Mouse (Mus musculus) kidney, embryonic 16.5 days (tissue): ENCODE data around the gene Adss. TPM values are rescaled to one million over a fixed set of nuclear protein-coding genes. Genes with fewer than 3 reads are reported as not detected.

Source experiments
- ATAC-seq: fragments of 200-750 bp; cut with Nextera tagmentation; 2 replicates; pipeline ENCODE4 v1.8.0; 2017; ENCODE audit warnings: moderate TSS enrichment; ENCODE audit not compliant: low FRiP score, low TSS enrichment
- H3K27ac ChIP-seq: fragments of 300-500 bp; sonication (generic); 2 replicates; pipeline ENCODE4 v1.5.1; 2014; ENCODE audit warnings: low read length
- H3K27me3 ChIP-seq: fragments of 300-500 bp; sonication (generic); 2 replicates; pipeline ENCODE4 v1.6.1; 2014; ENCODE audit warnings: low read length, control low read depth, mixed read lengths; ENCODE audit not compliant: insufficient read depth
- H3K36me3 ChIP-seq: fragments of 300-500 bp; sonication (generic); 2 replicates; pipeline ENCODE4 v1.6.1; 2014; ENCODE audit warnings: low read length, control low read depth, mixed read lengths; ENCODE audit not compliant: insufficient read depth
- H3K4me1 ChIP-seq: fragments of 300-500 bp; sonication (generic); 2 replicates; pipeline ENCODE4 v1.6.1; 2014; ENCODE audit warnings: low read length, control low read depth, mixed read lengths; ENCODE audit not compliant: insufficient read depth
- H3K4me2 ChIP-seq: fragments of 300-500 bp; sonication (generic); replicated peaks from 2 replicates; pipeline ENCODE4 v1.6.1; 2014; ENCODE audit warnings: low read depth, low read length
- H3K4me3 ChIP-seq: fragments of 300-500 bp; sonication (generic); 2 replicates; pipeline ENCODE4 v1.5.1; 2014; ENCODE audit warnings: mild to moderate bottlenecking, low read length
- H3K9ac ChIP-seq: fragments of 300-500 bp; sonication (generic); replicated peaks from 2 replicates; pipeline ENCODE4 v1.6.1; 2014; ENCODE audit warnings: low read length
- H3K9me3 ChIP-seq: fragments of 300-500 bp; sonication (generic); 2 replicates; pipeline ENCODE4 v1.6.1; 2016; ENCODE audit warnings: low read length, control low read depth
- WGBS: fragments of 180-500 bp; shearing (Covaris S2); extraction: QIAGEN DNeasy Blood & Tissue Kit; methylation state at CpG from one replicate; pipeline ENCODE4 v1.1.7; 2014; 5-methylcytosine and 5-hydroxymethylcytosine counted together
- polyA plus RNA-seq: library from polyadenylated mRNA; unstranded; fragments of >200 nt; fragmentation: Nextera tagmentation; extraction: Ambion mirVana; gene quantifications from 2 replicates; pipeline ENCODE4 v1.2.1, GENCODE M21; 2015

The Adss gene
- polyA plus RNA-seq, 1 experiment from 2014 or later: 50.6 TPM

DNA sequence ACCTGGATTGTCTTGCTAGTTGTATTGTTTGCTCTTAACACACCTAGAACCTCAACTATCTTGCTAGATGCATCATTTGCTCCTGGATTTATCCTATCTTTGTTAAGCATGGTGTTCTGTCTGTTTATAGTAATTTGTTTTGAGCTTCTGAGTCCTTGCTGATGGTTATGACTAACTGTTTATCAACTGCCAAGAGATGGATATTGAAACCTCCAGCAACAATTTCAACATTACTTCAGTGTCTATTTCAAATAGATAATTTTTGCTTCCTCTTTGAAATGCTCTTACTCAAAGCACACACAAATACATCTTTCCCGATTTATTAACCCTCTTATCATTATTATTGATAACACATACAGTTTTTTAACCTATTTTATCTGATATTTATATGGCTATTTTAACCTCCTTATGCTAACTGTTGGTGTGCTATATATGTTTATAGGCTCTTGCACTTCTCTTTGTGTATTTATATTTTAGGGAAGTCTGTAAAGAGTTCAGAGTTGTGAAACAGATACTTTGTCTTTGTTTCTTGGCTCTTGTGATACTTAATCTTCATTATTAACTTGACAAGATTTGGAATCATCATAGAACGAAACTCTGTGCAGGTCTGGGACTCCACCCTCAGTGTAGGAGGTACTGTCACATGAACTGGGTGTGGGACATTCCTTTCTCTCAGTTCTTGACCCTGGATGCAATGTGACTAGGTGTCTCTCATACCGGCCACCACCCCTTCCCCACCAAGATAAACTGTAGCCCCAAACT is 82.5 kb downstream of the Adss start:
- Histone ChIP-seq H3K4me1 (no peaks in the 10 kb centered on the region), H3K36me3 (no peaks in the 10 kb centered on the region), H3K4me2 (no peak overlapping the region), H3K27me3 (no peaks in the 10 kb centered on the region), H3K9me3 (peaks cover 6% of the 10 kb centered on the region; the same call in 1 of the 2 replicates), H3K4me3 (no peak overlapping the region), H3K9ac (no peak overlapping the region), H3K27ac (no peak overlapping the region)
- ATAC-seq: no peak
- 81% methylated on average over 3 of the region's 3 CpGs for WGBS

Other genes starting within 250 kb of the Adss start
- gene 1700016C15Rik, start 66.7 kb downstream of the Adss start, polyA plus RNA-seq: 0.55 and 0.71 TPM in 2 replicates
- gene Catspere2, start 186.9 kb upstream of the Adss start, polyA plus RNA-seq: 0.24 and 0.36 TPM in 2 replicates